In the genomic region with DNA sequence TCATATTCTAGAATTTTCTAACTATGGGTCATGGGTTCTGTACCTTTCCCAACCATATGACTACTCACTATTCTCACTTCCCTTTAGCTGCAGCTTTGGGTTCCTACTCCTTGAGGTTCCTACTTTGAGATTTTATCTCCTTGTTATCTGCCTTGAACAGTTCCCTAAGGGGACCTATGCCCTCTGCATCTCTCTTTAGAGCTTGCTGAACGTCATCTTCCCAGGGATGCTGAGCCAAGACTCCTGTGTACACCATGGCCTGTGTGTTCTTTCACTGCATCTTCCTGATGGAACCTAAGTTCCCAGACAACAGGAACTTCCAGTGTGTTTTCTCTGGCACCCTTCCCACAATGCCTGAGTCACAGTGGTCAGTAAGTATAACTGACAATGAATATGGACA, we compare ENCODE assay signal across 13 mouse cellular contexts. TPM values are rescaled to one million over a fixed set of nuclear protein-coding genes. Genes with fewer than 3 reads are reported as not detected.
DNase-seq lines count a peak whose midpoint lies in the region; ATAC-seq and TF ChIP-seq lines count a peak whose summit lies in the region.
"Had no signal": no experiment of that assay in that cellular context is flagged by ENCODE, and none has a peak within 500 bp of the region (broad histone marks: within the 10 kb centered on the region; RNA-seq: fewer than 3 reads in every experiment).

No protein-coding gene starts in this region.

- no peak for TF ChIP-seq CTCF in kidney, adult 2 months (conservative IDR thresholded peaks at IDR 0.05; ENCODE audit: insufficient read depth, insufficient read length, low read depth, low read length)

- H3K27me3 ChIP-seq in kidney, adult 2 months (replicated peaks; ENCODE audit: control insufficient read depth, insufficient read depth, low read length), result no peaks in the 10 kb centered on the region
- no peaks in the 10 kb centered on the region for H3K27me3 ChIP-seq in kidney, embryonic 15.5 days
- no peaks in the 10 kb centered on the region for H3K27me3 ChIP-seq in limb, embryonic 10.5 days (ENCODE audit: low read depth, poor library complexity, severe bottlenecking)
- H3K27me3 ChIP-seq: embryonic facial prominence, embryonic 13.5 days; liver, embryonic 15.5 days had no signal

- intact Hi-C loops in heart, postnatal 36 days (cut with DNase I), result loop anchor here (10.0 kb wide), 1 partner anchor 347 kb away; no protein-coding TSS in a partner anchor

- no peak overlapping the region for H3K4me2 ChIP-seq in kidney, embryonic 15.5 days
- H3K4me2 ChIP-seq: embryonic facial prominence, embryonic 13.5 days; liver, embryonic 15.5 days had no signal

- peak; percentile 78 for DNase-seq in kidney, adult 2 months
- DNase-seq in adrenal gland, postnatal 10 days, result peak; percentile 34
- peak; percentile 47 to 49 for DNase-seq in heart, postnatal 36 days
- DNase-seq in limb, embryonic 10.5 days (ENCODE audit: low spot score), result no peak
- DNase-seq in layer of hippocampus, adult 18-20 months (ENCODE audit: low spot score in 2 of 2), result no peak
- no peak for DNase-seq in ovary, adult 18-20 months (ENCODE audit: low spot score)
- DNase-seq: spleen, adult 18-20 months had no signal

- TF ChIP-seq POLR2A in kidney, adult 2 months (IDR thresholded peaks at IDR 0.05; ENCODE audit: low read depth, low read length), result no peak

- H3K36me3 ChIP-seq in kidney, adult 2 months (ENCODE audit: control insufficient read depth, insufficient read depth, low read length), result no peaks in the 10 kb centered on the region
- H3K36me3 ChIP-seq in kidney, embryonic 15.5 days, result no peaks in the 10 kb centered on the region
- H3K36me3 ChIP-seq in limb, embryonic 10.5 days, result no peaks in the 10 kb centered on the region
- H3K36me3 ChIP-seq: embryonic facial prominence, embryonic 13.5 days; G1E; liver, embryonic 15.5 days had no signal

- no peak overlapping the region for H3K4me3 ChIP-seq in kidney, adult 2 months (ENCODE audit: insufficient read depth, low read depth, low read length)
- no peak overlapping the region for H3K4me3 ChIP-seq in kidney, embryonic 15.5 days (replicated peaks)
- no peak overlapping the region for H3K4me3 ChIP-seq in limb, embryonic 10.5 days
- H3K4me3 ChIP-seq: embryonic facial prominence, embryonic 13.5 days; liver, embryonic 15.5 days had no signal

- no peak overlapping the region for H3K9ac ChIP-seq in kidney, embryonic 15.5 days
- H3K9ac ChIP-seq: embryonic facial prominence, embryonic 13.5 days; liver, embryonic 15.5 days had no signal

- WGBS in kidney, adult 2 months, result 47% methylated on average over 1 of the region's 1 CpGs
- WGBS in kidney, embryonic 15.5 days, result 32% methylated on average over 1 of the region's 1 CpGs
- WGBS in limb, embryonic 10.5 days, result 56% methylated on average over 1 of the region's 1 CpGs

- H3K9me3 ChIP-seq in kidney, embryonic 15.5 days (replicated peaks), result no peaks in the 10 kb centered on the region
- H3K9me3 ChIP-seq in limb, embryonic 10.5 days (replicated peaks), result no peaks in the 10 kb centered on the region
- H3K9me3 ChIP-seq: embryonic facial prominence, embryonic 13.5 days; G1E; liver, embryonic 15.5 days had no signal

- H3K27ac ChIP-seq in kidney, adult 2 months (ENCODE audit: insufficient read depth, low read depth, low read length), result no peak overlapping the region
- no peak overlapping the region for H3K27ac ChIP-seq in kidney, embryonic 15.5 days
- no peak overlapping the region for H3K27ac ChIP-seq in limb, embryonic 10.5 days
- H3K27ac ChIP-seq: embryonic facial prominence, embryonic 13.5 days; liver, embryonic 15.5 days had no signal

- H3K4me1 ChIP-seq in kidney, adult 2 months (ENCODE audit: control insufficient read depth, insufficient read depth, low read length), result no peaks in the 10 kb centered on the region; the same call in 1 of the 2 replicates
- H3K4me1 ChIP-seq in kidney, embryonic 15.5 days, result no peaks in the 10 kb centered on the region
- no peaks in the 10 kb centered on the region for H3K4me1 ChIP-seq in limb, embryonic 10.5 days
- H3K4me1 ChIP-seq: embryonic facial prominence, embryonic 13.5 days had no signal

- ATAC-seq in kidney, embryonic 15.5 days (replicated peaks; ENCODE audit: low FRiP score), result no peak
- ATAC-seq in megakaryocyte, adult 5-6 weeks (ENCODE audit: poor library complexity, severe bottlenecking), result peak; percentile 89

RNA-seq across cellular contexts. Expression of a gene that starts 2.8 kb away (rescaled TPM):
- polyA plus RNA-seq in kidney, adult 2 months (2012; rRNA removed), result 0.05 TPM in 1 of 2 replicates, not detected in the other
- polyA plus RNA-seq in kidney, embryonic 15.5 days (2015; fragmentation: Nextera tagmentation; extraction: Ambion mirVana), result 0.06 TPM in 1 of 2 replicates, not detected in the other
- not detected for total RNA-seq in adrenal gland, postnatal 10 days (2021)
- not detected for total RNA-seq in heart, postnatal 36 days (2021)
- not detected in 2 replicates for total RNA-seq in megakaryocyte, adult 5-6 weeks (2015)
- total RNA-seq in megakaryocyte, adult 5-6 weeks (2017), result 0.29 TPM in 1 of 2 replicates, not detected in the other
- polyA plus RNA-seq in limb, embryonic 10.5 days (2016; fragmentation: Nextera tagmentation; extraction: Ambion mirVana), result not detected in 2 replicates
- not detected for total RNA-seq in layer of hippocampus, adult 18-20 months (2021)
- total RNA-seq: G1E had no signal
- polyA plus RNA-seq: embryonic facial prominence, embryonic 13.5 days; G1E; heart, embryonic 14.5 days; liver, embryonic 15.5 days had no signal

RNA-seq across cellular contexts. Expression of a gene that starts 52.2 kb away (rescaled TPM):
- 0.16 and 0.65 TPM in 2 replicates for polyA plus RNA-seq in kidney, adult 2 months (2012; rRNA removed)
- 0.26 and 0.29 TPM in 2 replicates for polyA plus RNA-seq in kidney, embryonic 15.5 days (2015; fragmentation: Nextera tagmentation; extraction: Ambion mirVana)
- total RNA-seq in adrenal gland, postnatal 10 days (2021), result under 1 TPM; 0.42 to 0.48 TPM
- total RNA-seq in heart, postnatal 36 days (2021), result not detected
- total RNA-seq in megakaryocyte, adult 5-6 weeks (2015), result 104 and 108 TPM in 2 replicates
- 132 and 137 TPM in 2 replicates for total RNA-seq in megakaryocyte, adult 5-6 weeks (2017)
- polyA plus RNA-seq in limb, embryonic 10.5 days (2016; fragmentation: Nextera tagmentation; extraction: Ambion mirVana), result 0.35 TPM in 1 of 2 replicates, not detected in the other
- total RNA-seq in layer of hippocampus, adult 18-20 months (2021), result not detected
- total RNA-seq: G1E had no signal
- polyA plus RNA-seq: G1E had no signal

Comparison
In these comparisons a context has a peak if more than half of its experiments do, and no peak if none do; other contexts are left out.
1. DNase-seq: peak in kidney, adult 2 months (single experiment), adrenal gland, postnatal 10 days (single experiment) and heart, postnatal 36 days (2 of 2); none in limb, embryonic 10.5 days (single experiment), layer of hippocampus, adult 18-20 months (0 of 2) and ovary, adult 18-20 months (single experiment).
2. RNA of a gene that starts 52.2 kb away (total RNA-seq): 104 to 137 TPM in megakaryocyte, adult 5-6 weeks; 0.42 to 0.48 TPM in adrenal gland, postnatal 10 days, not detected in heart, postnatal 36 days and not detected in layer of hippocampus, adult 18-20 months; every median in the first group is over 10 times any median in the second.